Comparison of ENCODE assay signal across 3 mouse cellular contexts in the genomic region with DNA sequence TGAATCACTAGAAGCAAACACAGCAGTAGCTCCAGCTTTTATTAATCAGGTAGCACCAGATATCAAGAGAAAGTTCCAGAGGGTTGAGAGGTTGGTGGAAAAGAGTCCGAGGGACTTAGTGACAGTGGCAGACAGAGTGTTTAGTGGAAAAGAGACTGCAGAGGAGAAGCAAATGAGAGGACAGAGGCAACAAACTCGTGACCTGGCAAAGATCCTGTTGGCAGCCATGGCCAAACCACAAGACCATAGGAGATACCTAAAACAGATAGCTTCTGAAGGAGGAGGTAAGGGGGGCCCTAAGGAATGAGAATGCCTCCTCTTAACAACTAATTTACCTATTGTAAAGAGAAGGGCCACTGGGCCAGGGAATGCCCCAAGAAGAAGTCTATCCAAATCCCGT. TPM values are rescaled to one million over a fixed set of nuclear protein-coding genes. Genes with fewer than 3 reads are reported as not detected.
"Had no signal": no experiment of that assay in that cellular context is flagged by ENCODE, and none has a peak within 500 bp of the region (broad histone marks: within the 10 kb centered on the region; RNA-seq: fewer than 3 reads in every experiment).

No protein-coding gene starts in this region.

RNA-seq across cellular contexts. Expression of a gene that starts 59.3 kb away (rescaled TPM):
- polyA plus RNA-seq: neural tube, embryonic 14.5 days; small intestine, adult 2 months; spleen, adult 2 months had no signal
